Mouse (Mus musculus): ENCODE measurements around the gene Zp2. TPM values are rescaled to one million over a fixed set of nuclear protein-coding genes. Genes with fewer than 3 reads are reported as not detected.

Zp2 gene
- polyA plus RNA-seq, 1 experiment = not detected

DNA sequence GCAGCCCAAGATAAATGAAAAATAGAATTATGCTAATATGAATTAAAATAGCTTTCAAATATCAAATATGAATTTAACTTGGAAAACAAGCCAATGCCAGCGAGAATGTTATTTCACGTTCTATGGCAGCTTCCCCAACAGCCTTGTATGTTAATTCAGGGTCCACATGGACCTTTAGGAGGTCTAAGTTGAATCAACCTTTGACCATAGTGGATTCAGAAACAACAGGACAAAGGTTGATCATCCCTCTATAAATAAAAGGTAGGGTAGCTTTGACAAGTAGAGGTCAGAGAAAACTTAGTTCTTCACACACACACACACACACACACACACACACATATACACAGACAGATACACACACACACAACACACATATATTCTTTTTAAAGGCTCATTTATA lies 5.8 kb upstream of the Zp2 start:
- Histone ChIP-seq H3K4me3 (ENCODE audit: insufficient read depth, low read length) (no peak overlapping the region), H3K4me1 (ENCODE audit: control insufficient read depth, insufficient read depth, low read length) (no peaks in the 10 kb centered on the region), H3K27ac (ENCODE audit: insufficient read depth, low read length) (no peak overlapping the region)
- TF ChIP-seq POLR2A (IDR thresholded peaks at IDR 0.05; ENCODE audit: low read depth, low read length) = no peak
- TF ChIP-seq CTCF (IDR thresholded peaks at IDR 0.05; ENCODE audit: borderline replicate concordance, insufficient read depth, low read length) = no peak

DNA sequence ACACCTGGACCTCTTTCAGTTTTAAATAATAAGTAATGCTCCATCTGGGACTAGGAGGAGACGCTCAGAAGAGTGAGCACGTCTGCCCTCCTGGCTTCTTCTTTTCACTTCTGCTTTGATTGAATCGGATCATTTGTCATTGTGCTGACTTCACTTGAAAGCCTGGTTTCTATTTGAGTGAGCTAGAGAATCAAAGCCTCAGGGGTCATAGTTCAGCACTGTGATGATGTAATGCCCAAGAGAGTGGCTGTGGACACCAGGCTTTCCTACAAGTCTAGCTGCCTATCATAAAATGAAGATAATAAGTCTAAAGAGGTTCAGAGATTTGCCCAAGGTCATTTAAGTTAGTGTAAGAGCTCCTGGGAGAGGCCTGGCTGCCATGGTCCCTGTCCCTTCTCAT lies 5.2 kb upstream of the Zp2 start:
- Histone ChIP-seq H3K4me1 (ENCODE audit: control insufficient read depth, insufficient read depth, low read length) (no peaks in the 10 kb centered on the region), H3K27ac (ENCODE audit: insufficient read depth, low read length) (no peak overlapping the region), H3K4me3 (ENCODE audit: insufficient read depth, low read length) (no peak overlapping the region)
- TF ChIP-seq POLR2A (IDR thresholded peaks at IDR 0.05; ENCODE audit: low read depth, low read length) = no peak
- no peak for TF ChIP-seq CTCF (IDR thresholded peaks at IDR 0.05; ENCODE audit: borderline replicate concordance, insufficient read depth, low read length)

DNA sequence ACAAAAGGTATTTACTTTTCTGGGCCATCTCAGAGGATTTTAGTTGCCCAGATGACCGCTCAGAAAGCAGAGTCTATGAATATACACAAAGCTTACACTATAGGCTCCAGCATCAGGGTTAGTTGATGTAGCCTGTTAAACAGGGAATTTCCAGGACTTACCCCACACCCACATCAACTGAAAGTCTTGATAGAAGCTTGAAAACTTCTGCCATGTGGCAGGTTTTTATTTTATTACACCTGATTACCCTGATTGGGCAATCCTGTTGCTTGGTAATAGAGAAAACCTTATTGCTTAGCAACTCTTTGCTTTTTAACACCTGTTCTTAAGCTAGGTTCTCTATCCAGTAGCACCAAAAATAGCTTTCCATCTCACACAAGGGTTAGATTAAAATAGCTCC lies 2.3 kb downstream of the Zp2 start:
- no peak overlapping the region for H3K27ac ChIP-seq (ENCODE audit: insufficient read depth, low read length)
- TF ChIP-seq CTCF (IDR thresholded peaks at IDR 0.05; ENCODE audit: borderline replicate concordance, insufficient read depth, low read length) (no peak), POLR2A (IDR thresholded peaks at IDR 0.05; ENCODE audit: low read depth, low read length) (no peak)
- no peaks in the 10 kb centered on the region for H3K4me1 ChIP-seq (ENCODE audit: control insufficient read depth, insufficient read depth, low read length)
- H3K4me3 ChIP-seq (ENCODE audit: insufficient read depth, low read length) = no peak overlapping the region

DNA sequence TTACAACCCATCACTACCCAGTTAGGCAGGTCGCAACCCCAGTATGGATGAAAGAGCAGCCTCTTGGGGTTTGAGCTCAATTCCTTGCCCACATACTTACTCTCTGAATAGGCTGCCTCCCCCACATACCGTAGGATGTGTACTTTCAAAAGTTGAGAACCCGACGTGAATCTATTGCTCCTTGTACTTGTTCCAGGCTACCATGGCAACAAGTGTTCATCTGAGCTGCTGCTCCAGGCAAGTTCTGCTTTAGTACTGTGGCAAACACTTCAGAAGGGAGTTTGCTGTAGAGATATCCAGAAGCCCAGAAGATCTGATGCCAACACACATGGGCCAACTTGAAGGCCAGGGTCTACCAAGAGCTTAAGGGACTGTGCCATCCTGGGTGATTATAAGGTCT lies 16.1 kb downstream of the Zp2 start:
- TF ChIP-seq CTCF (IDR thresholded peaks at IDR 0.05; ENCODE audit: borderline replicate concordance, insufficient read depth, low read length) = no peak
- no peak for TF ChIP-seq POLR2A (IDR thresholded peaks at IDR 0.05; ENCODE audit: low read depth, low read length)

DNA sequence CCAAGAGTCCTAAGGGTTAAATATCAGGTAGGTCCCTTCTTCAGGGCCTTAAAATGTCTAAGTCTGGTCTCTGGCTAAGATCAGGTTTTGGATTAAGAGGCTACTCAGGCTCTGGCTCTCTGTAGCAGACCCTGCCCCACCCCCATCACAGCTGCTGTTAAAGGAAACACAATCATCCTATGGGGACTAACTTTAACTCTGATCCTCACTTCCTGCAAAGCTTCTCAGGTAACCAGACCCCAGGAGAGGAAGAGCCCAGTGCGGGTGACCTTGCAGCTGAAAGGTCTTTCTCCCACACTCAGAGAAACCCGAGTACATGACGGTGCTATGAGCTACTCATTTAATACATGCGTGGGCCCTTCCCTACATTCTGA lies 17.4 kb downstream of the Zp2 start:
- TF ChIP-seq CTCF (IDR thresholded peaks at IDR 0.05; ENCODE audit: borderline replicate concordance, insufficient read depth, low read length) (no peak), POLR2A (IDR thresholded peaks at IDR 0.05; ENCODE audit: low read depth, low read length) (no peak)
- H3K27ac ChIP-seq (ENCODE audit: insufficient read depth, low read length) = no peak overlapping the region
- no peak overlapping the region for H3K4me3 ChIP-seq (ENCODE audit: insufficient read depth, low read length)
- H3K4me1 ChIP-seq (ENCODE audit: control insufficient read depth, insufficient read depth, low read length) = peaks cover 7% of the 10 kb centered on the region

More for the DNA sequence above, 16.1 kb downstream of the Zp2 start:
- H3K27ac ChIP-seq (ENCODE audit: insufficient read depth, low read length) = no peak overlapping the region
- peaks cover 7% of the 10 kb centered on the region for H3K4me1 ChIP-seq (ENCODE audit: control insufficient read depth, insufficient read depth, low read length)
- H3K4me3 ChIP-seq (ENCODE audit: insufficient read depth, low read length) = no peak overlapping the region

DNA sequence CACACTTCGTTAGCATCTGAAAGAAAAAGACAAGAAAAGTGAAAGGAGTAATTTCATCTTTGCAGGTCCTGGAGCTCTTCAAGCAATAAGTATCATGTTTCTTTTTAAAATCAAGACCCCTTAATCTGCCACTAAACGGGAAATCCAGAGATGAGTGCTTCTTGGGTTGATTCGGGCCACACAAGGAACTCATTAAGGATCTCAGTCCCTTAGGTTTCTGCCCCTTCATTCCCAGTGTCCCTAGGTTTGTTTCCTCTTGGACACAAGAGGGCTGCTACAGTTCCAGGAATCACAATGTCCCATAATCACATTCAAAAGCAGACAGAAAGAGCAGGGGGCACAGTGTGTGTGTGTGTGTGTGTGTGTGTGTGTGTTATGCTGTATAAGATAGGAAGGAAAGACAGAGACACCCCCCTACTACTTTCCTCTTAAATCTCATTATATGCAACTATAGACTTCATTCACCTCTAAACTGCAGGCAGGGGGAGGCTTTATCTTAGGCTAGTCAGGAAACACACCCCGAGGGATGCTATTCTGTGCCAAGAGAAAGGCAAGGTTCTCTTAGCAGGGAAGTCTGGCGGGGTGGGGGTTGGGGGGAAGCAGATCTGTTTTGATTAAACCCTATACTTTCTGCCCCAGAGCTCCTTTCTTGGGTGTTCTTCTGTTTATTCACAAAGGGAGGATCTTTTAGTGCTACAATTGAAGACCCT lies 18.0 kb downstream of the Zp2 start:
- no peak for TF ChIP-seq POLR2A (IDR thresholded peaks at IDR 0.05; ENCODE audit: low read depth, low read length)
- no peak for TF ChIP-seq CTCF (IDR thresholded peaks at IDR 0.05; ENCODE audit: borderline replicate concordance, insufficient read depth, low read length)
- peaks cover 7% of the 10 kb centered on the region for H3K4me1 ChIP-seq (ENCODE audit: control insufficient read depth, insufficient read depth, low read length)
- H3K4me3 ChIP-seq (ENCODE audit: insufficient read depth, low read length) = no peak overlapping the region
- H3K27ac ChIP-seq (ENCODE audit: insufficient read depth, low read length) = no peak overlapping the region

DNA sequence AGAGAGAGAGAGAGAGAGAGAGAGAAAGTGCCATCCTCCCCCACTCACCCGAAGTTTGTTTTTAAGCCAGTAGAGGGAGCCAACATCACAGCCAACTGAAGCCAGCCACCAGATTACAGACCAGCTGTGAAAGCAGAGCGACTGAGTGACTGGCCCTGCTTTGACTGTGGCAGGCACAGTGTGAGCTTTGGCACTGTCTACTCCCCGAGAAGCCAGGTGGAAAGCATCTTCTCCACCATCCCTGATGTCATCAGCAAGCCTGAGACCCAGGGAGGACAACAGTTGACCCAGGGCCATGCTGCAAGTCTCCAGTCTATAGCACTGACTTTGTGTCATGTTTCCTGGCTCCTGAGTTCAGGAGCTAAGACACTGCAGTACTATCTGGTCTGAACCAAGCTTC lies 20.2 kb downstream of the Zp2 start:
- Histone ChIP-seq H3K27ac (ENCODE audit: insufficient read depth, low read length) (no peak overlapping the region), H3K4me1 (ENCODE audit: control insufficient read depth, insufficient read depth, low read length) (peaks cover 7% of the 10 kb centered on the region), H3K4me3 (ENCODE audit: insufficient read depth, low read length) (no peak overlapping the region)
- TF ChIP-seq POLR2A (IDR thresholded peaks at IDR 0.05; ENCODE audit: low read depth, low read length) (no peak), CTCF (IDR thresholded peaks at IDR 0.05; ENCODE audit: borderline replicate concordance, insufficient read depth, low read length) (peak; percentile 62)

DNA sequence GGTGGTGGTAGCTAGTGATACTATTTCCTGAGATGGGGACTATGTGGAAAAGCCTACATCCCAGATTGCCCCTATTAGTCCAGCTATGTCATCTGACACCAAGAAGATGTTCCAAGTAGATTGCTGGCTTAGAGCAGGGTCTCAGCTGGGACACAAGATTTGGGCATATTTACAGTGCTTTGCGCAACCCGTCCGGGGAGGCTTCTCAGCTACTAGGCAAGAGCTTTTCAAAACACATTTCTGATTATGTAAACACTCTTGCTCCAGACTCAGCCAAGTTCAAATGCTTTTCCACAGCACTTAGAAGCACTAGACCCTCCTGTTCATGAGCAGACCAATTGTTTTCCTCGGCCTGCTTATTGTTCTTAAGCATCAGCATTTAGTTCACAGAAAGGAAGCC lies 21.3 kb downstream of the Zp2 start:
- Histone ChIP-seq H3K4me3 (ENCODE audit: insufficient read depth, low read length) (no peak overlapping the region), H3K4me1 (ENCODE audit: control insufficient read depth, insufficient read depth, low read length) (peaks cover 3% of the 10 kb centered on the region), H3K27ac (ENCODE audit: insufficient read depth, low read length) (no peak overlapping the region)
- no peak for TF ChIP-seq POLR2A (IDR thresholded peaks at IDR 0.05; ENCODE audit: low read depth, low read length)
- TF ChIP-seq CTCF (IDR thresholded peaks at IDR 0.05; ENCODE audit: borderline replicate concordance, insufficient read depth, low read length) = no peak

DNA sequence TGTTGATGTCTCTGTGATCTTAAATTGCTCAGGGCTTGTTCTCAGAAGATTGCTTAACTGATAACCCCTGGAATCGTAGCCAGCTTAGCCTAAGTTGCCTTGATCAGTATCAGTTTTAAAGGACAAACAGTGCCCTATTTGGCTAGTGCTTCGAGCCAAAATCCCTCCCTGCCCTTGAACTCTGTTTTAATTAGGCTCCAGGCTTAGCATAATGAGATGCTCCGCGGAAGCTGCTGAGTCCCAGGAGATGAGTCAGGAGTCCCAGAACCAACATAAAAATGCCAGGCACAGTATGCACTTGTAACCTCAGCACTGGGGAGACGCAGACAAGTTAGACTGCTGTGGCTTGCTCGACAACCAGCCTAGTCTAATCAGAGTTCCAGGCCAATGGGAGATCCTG lies 27.6 kb downstream of the Zp2 start:
- no peaks in the 10 kb centered on the region for H3K4me1 ChIP-seq (ENCODE audit: control insufficient read depth, insufficient read depth, low read length)
- H3K4me3 ChIP-seq (ENCODE audit: insufficient read depth, low read length) = no peak overlapping the region
- TF ChIP-seq CTCF (IDR thresholded peaks at IDR 0.05; ENCODE audit: borderline replicate concordance, insufficient read depth, low read length) (no peak), POLR2A (IDR thresholded peaks at IDR 0.05; ENCODE audit: low read depth, low read length) (no peak)
- no peak overlapping the region for H3K27ac ChIP-seq (ENCODE audit: insufficient read depth, low read length)

DNA sequence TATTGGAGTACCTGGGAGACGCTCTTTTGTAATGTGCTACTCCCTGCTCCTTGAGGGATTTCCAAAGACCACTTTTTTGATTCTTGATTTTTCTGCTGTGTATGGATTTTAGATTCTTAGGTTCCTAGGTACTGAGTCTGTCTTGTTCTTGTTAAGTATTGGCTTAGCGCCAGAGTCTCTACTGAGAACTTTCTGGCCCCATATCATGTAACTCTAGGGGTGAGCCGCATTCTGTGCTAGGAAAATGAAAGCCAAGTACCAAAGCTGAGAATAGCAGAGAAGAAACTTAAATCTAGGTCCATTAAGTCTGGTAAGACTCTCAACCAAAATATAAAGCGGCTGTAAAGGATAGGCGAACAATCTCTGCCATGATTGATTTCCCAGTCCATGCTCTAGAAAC lies 28.1 kb downstream of the Zp2 start:
- Histone ChIP-seq H3K4me3 (ENCODE audit: insufficient read depth, low read length) (no peak overlapping the region), H3K4me1 (ENCODE audit: control insufficient read depth, insufficient read depth, low read length) (no peaks in the 10 kb centered on the region), H3K27ac (ENCODE audit: insufficient read depth, low read length) (no peak overlapping the region)
- TF ChIP-seq POLR2A (IDR thresholded peaks at IDR 0.05; ENCODE audit: low read depth, low read length) (no peak), CTCF (IDR thresholded peaks at IDR 0.05; ENCODE audit: borderline replicate concordance, insufficient read depth, low read length) (no peak)
